Mouse (Mus musculus): ENCODE data around the gene Ndufaf1.

Ndufaf1 gene
- long read RNA-seq, experiment 1, transcript Ndufaf1-203 (5 exons, 1,308 nt) = minor isoform, 11 of 41 reads
- long read RNA-seq, experiment 1, transcript Ndufaf1-202 (5 exons, 1,478 nt) = major isoform, 16 of 41 reads
- long read RNA-seq, experiment 1, partial matches to known transcripts = 7 of 41 reads
- long read RNA-seq, experiment 1, other reads (novel, unspliced or antisense) = 7 of 41 reads
- long read RNA-seq, experiment 2, transcript Ndufaf1-203 (5 exons, 1,308 nt) = minor isoform, 16 of 44 reads
- long read RNA-seq, experiment 2, transcript Ndufaf1-202 (5 exons, 1,478 nt) = major isoform, 21 of 44 reads
- long read RNA-seq, experiment 2, partial matches to known transcripts = 3 of 44 reads
- long read RNA-seq, experiment 2, other reads (novel, unspliced or antisense) = 4 of 44 reads

DNA sequence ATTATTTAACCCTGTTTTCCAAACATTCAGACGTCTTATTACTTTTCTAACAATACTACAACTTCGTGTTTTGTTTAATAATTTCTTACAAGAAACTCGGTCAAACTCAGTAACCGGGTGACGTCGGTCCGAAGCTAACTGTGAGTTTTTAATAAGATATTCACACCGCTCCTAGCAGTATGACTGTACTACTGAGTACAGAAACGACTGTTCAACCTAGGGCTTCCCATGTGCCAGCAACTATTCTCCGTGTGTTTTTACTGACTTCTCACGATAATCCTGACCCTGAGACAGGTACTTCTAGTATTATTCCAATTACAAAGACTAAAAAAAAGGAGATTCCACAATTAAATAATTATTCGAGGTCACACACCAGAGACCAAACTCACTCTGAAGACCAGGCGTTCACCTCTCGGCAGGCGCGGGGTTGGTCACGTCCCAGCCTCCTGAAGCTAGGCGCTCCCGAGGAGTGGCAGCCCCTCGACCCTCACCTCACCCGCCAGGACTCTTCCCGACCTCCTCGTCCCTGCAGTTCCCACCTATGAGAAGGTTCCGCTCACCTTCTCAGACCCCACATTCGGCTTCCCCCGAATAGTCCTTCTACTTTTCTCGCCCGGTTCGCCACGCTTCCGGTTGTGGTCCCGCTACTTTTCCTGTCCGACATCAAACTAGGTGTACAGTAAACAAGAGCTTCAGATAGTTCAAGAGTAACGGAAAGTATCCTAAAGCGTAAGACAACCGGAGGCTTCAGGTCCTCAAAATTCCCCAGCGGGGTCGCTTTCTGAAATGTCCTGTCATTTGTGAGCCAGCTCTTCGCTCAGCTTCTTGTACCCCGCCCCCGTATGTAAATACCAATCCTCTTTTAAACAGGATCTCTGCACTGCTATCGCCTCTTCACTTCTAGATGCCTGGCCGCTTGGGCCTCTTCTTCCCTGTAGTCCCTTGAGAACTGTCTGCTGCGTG, at the start of gene Ndufaf1:
Ndufaf1 (minus strand) TSS at position 608 of the 963 bp plus-strand sequence.
- intact Hi-C loops (cut with DNase I) = loop anchor here (5.0 to 10.0 kb wide), 2 partner anchors 48 to 120 kb away; partner anchors contain the start of genes Nusap1 and Oip5

- intact Hi-C loops (cut with DNase I) = no loop called here
Measured at GRCm38 (mm10) chr2:119710011-119710410, 47.4 kb upstream of the Ndufaf1 start.

DNA sequence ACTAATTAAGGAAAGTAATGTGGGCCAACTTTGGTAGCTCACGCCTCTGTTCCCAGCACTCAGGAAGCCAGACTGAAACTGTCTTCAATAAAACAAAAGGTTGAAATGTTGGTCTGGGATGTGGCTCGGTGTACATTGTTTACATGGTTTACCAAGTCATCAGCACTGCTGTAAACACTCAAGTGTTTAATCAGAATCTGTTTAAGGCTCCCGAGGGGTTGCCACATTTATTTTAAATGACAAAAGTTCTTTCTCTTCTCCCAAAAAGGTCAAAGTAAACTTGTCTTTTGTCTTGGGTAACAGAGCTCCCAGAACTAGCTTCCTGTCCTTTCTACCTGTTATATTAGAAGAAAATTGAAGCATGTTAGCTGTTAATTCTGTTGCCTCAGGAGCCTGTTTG, 45.0 kb upstream of the Ndufaf1 start:
- intact Hi-C loops (cut with DNase I) = no loop called here

GRCm38 (mm10) chr2:119703171-119703570, 40.5 kb upstream of the Ndufaf1 start:
- intact Hi-C loops (cut with DNase I) = no loop called here

DNA sequence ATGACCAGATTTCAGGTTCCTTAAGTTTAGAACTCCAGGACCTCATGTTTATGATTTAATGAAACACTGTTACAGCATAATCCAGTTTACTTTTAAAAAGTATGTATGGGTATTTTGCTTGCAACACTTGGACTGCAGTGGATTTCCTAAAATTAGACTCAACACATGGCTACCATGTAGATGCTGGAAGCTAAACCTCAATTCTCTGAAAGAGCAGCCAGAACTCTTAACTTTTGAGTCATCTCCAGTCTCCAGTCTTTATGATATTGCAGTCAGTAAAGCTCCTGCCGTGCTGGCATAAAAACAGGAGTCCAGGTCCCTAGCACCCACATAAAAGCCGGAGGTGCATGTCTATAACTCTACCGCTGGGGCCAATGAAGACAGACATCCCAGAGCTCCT, 37.3 kb upstream of the Ndufaf1 start:
- intact Hi-C loops (cut with DNase I) = no loop called here

DNA sequence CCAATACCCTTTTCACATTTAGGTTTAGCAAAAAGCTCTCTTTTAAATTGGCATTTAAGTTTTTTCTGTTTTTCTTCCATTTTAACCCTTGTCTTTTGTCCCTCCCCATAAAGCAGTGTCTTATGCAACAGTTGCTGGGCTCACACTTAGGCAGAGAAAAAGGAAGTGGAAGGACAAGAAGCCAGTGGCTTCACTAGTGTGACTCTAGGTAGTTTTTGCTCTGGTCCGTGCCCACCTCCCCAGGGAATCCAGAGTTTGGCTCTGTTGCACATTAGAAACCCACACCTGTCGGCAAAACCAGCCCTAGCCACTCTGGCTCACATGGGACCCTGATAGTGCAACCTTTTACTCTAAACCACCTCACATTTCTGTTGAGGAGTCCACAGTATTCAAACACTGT, 35.8 kb upstream of the Ndufaf1 start:
- intact Hi-C loops (cut with DNase I) = no loop called here

- intact Hi-C loops (cut with DNase I) = no loop called here
Measured at GRCm38 (mm10) chr2:119696111-119696510, 33.5 kb upstream of the Ndufaf1 start.

DNA sequence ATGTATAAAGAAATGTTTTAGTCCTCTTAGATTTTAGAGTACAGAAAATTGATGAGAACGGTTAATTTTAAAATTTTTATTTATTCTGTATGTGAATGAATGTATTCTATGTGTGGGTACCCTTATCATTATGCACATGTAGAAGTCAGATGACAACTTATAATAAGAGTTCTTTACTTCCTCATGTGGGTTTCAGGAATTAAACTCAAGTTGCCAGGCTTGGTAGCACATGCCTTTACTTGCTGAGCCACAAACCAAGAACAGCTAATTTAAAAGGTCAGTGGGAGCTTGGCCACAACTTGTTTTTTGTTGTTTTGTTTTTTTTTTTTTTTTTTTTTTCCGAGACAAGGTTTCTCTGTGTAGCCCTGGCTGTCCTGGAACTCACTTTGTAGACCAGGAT, 32.2 kb upstream of the Ndufaf1 start:
- intact Hi-C loops (cut with DNase I) = no loop called here

GRCm38 (mm10) chr2:119692003-119692701, 29.5 kb upstream of the Ndufaf1 start:
- intact Hi-C loops (cut with DNase I) = no loop called here

DNA sequence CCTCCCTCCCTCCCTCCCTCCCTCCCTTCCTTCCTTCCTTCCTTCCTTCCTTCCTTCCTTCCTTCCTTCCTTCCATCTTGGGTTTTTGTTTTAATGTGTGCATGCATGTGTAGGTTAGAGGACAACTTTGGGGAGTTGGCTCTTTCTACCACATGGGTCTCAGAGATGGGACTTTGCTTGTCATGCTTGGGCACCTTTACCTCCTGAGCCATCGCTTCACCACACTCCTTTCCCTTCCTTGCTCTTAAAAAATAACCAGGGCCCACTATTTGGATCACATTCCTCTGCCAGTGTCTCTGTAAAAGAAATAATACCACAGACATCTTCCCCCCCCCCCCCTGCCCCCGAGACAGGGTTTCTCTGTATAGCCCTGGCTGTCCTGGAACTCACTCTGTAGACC, 21.1 kb upstream of the Ndufaf1 start:
- intact Hi-C loops (cut with DNase I) = no loop called here

DNA sequence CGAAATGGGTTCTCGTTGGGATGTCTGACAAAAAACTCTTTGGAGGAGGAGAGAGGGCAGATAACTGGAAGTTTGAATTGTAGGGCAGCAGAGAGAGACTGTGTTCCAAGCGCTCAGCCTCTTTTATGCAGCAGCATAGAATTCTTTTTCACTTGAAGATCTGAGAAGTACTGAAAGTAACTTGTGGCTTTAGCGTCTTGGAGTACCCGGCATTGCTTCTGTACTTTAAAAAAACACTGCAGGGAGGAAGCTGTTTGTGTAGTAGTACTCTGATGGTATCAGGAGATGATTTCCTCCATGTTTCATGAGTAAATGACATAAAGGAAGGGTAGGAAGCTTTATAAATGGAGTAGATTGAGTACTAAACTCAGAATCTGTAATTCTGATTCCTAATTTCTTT, 13.2 kb upstream of the Ndufaf1 start:
- intact Hi-C loops (cut with DNase I) = loop anchor here (5.0 kb wide), 1 partner anchor 66 kb away; the partner anchor contains the start of gene Itpka

- intact Hi-C loops (cut with DNase I) = loop anchor here (5.0 kb wide), 1 partner anchor 67 kb away; the partner anchor contains the start of gene Itpka
Measured at GRCm38 (mm10) chr2:119675215-119675784, 12.7 kb upstream of the Ndufaf1 start.

DNA sequence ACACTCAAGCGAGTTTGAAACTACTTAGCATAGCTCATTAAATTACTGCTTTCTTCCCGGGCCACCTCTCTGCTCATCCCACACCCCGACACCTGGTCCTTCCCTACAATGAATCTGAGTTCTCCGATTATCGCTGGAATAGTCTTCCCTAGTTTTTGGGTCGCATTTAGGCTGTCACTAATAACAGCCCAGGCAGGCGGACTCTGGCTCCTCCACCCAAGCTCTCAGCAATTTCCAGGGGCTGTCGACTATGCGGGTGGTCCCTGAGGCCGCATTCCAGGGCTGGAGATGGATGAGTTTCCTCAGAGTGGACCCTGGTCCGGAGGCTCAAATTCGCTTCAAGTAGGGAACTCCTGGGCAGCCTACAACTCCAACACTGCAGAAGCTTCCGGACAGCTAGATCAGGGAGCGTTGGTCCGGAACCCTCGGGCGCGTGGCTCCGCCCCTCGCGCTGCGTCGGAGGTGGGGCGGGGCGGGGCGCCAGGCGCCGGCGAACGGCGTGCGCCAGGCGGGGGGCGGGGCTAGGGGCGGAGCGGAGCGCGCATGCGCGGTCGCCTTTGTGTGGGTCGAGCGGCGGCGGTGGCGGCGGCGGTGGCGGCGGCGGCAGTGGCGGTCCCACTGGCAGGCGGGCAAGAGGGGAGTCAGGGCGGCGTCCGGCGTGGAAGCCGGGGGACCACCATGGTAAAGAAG, 12.0 kb upstream of the Ndufaf1 start, which contains the start of gene Rtf1:
Rtf1 (plus strand) TSS at position 544 of the 690 bp plus-strand sequence.
- intact Hi-C loops (cut with DNase I) = loop anchor here (5.0 kb wide), 1 partner anchor 68 kb away; the partner anchor contains the start of gene Itpka

- intact Hi-C loops (cut with DNase I) = loop anchor here (10.0 kb wide), 1 partner anchor 54 kb away; the partner anchor contains the start of genes Nusap1 and Oip5
Measured at GRCm38 (mm10) chr2:119669010-119669409, 6.4 kb upstream of the Ndufaf1 start.

- intact Hi-C loops (cut with DNase I) = loop anchor here (10.0 kb wide), 1 partner anchor 51 kb away; the partner anchor contains the start of genes Nusap1 and Oip5
Measured at GRCm38 (mm10) chr2:119665744-119666143, 3.1 kb upstream of the Ndufaf1 start.

DNA sequence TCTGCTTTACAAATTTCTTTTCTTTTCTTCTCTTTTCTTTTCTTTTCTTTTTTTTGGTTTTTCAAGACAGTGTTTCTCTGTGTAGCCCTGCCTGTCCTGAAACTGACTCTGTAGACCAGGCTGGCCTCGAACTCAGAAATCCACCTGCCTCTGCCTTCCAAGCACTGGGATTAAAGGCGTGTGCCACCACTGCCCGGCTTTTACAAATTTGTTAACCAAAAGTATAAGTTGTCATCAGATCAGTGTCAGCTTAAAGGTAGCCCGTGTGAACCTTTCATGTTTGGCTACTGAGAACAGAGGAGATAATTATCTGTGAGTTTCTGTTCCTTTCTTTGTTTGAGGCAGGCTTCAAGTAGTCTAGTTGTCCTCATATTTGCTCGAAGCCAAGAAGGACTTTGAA, 18.4 kb downstream of the Ndufaf1 start:
- intact Hi-C loops (cut with DNase I) = no loop called here

- intact Hi-C loops (cut with DNase I) = no loop called here
Measured at GRCm38 (mm10) chr2:119641214-119641912, 21.3 kb downstream of the Ndufaf1 start.

- intact Hi-C loops (cut with DNase I) = no loop called here
Measured at GRCm38 (mm10) chr2:119636781-119637180, 25.8 kb downstream of the Ndufaf1 start.

DNA sequence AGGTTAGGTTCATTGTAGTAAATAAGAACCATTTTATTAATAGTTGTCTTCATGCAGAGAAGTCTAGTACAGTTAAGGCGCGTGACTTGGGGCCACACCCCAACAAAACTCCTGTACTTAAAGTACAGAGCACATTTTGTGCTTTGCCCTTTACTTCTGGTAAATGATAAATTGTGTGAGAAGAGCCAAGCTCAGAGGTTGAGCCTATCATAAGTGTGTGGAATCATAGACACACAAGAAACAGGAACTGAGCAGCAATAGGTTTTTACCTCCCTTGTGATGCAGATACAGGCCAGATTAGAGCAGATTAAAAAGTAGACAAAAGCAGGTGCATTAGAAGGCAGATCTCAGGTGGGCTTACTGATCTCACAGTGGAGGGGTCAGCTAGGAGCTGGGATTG, 41.3 kb downstream of the Ndufaf1 start:
- intact Hi-C loops (cut with DNase I) = no loop called here
